Mouse (Mus musculus): ENCODE results near the gene Cyp2ab1.
"Not testable (repeated sequence)": the region's sequence is repeated elsewhere in the genome, so short reads cannot be mapped to it uniquely, and the experiment has no call there.

Gene Cyp2ab1

DNA sequence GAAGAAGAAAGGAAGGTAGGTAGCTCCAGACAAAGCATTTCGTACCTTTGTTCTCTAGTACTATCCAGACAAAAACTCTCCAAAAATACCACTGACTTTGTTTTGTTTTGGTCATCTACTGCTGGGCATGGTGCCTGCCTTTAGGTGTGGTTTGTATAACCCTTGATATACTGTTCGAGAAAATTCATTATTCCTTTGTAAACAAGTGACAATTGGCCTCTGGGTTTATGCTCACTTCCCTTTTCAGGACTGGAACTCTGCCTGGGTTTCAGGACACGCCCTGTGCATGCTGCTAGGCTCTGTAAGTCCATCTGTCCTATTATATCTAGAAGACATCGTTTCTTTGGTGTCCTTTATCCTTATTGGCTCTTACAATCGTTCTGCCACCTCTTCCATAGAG lies at the start of gene Cyp2ab1:
Cyp2ab1 (minus strand) TSS at position 119 of the 400 bp plus-strand sequence.
- DNase-seq, result no peak

DNA sequence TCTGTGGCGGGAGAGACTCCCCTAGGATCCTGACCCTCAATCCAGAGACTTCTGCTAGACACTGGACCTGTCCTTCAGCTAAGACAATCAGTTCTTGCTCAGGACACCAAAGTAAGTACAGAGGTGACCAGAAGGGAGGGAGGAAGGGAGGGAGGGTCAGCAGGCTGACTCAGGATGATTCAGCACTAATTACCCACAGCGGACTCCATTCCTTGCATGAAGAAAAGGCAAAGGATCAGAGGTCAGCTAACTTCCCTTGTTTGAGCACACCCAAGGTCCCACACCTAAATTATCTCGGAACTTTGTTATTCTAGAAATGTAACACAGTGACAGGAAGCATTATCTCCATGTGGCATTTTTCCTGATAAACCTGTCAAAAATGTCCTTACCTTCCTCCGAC lies 46.5 kb upstream of the Cyp2ab1 start:
- no peak for DNase-seq

DNA sequence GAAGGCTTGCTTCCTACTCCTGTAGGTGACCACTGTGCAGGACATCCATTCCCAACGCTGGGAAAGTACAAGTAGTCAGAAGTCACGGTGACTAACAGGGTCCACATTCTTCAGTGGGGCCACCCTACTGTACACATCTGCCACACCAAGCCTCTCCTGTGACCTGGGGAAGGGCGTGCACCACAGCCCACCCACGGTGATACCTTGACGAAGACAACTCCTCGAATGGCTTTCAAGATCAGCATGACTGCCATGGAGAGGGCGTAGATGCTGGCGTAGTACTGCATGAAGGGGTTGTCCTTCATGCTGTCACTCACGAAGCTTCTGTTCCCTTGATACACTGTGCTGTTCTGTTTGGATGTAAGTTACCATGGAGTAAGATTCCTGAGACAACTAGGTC lies 43.0 kb upstream of the Cyp2ab1 start:
- DNase-seq, result no peak

DNA sequence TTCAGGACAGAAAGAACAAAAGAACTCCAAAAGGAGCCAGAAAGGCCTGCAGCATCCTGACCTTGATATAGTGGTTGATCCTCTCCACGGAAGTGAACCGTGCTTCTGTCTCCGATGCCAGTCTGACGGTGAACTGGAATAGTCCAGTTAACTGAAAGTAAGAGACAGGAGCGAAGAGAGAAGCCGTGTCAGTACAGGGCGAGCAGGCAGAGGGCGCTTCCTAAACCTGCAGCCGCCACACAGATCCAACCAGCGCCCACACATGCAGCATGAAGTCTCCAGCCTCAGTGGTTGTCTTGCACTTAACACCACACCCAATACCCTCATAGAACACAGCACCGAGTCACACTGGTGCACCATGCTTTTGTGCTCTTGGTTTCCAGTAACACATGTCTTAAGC lies 36.9 kb upstream of the Cyp2ab1 start:
- no peak for DNase-seq

DNA sequence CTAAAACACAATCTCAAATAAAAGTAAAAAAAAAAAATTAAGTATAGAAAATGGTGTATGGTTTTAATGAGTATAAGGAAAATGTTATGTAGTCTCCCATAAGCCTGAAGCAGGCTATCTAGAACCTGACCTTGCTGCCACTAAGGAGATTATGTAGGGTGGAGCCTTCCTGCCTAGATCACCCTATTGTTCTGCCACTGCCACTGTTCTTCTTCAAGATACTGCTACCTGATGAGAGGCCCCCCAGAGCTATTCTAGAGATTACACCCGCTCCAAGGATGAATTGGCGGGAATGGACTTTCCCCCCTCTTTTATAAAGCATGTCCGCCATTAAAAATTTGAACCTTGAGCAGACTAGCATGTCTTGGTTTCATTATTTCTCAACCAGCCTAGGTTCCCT lies 36.3 kb upstream of the Cyp2ab1 start:
- not testable (repeated sequence) for DNase-seq

DNA sequence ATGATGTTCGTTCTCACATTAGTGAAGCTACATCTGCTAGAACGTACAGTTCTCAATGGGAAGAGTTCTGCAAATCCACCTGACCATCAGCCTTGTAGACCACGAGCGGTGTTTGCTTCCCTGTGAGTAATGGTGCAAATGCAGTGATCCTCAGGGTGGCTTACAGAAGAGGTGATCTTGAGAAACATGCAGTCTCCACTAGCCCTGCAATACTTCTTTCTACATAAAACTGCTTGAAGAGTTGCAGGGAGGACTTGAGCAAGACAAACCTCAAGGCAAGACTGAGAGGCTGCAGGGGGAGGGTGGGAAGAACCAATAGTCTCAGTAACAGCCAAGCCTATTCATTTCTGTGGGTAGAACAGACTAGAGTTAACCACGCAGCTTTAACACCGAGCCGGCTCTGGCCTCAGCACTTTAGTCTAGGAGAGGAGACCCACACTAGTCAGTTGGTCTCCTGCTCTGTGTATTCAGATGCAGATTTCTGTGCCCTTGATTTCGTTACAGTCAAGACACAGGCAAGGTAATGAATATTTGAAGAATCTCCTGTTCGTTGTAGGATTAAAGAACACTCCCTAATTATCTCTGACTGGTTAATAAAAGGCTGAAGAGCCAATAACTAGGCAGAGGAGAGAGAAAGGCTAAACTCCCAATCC lies 34.6 kb upstream of the Cyp2ab1 start:
- no peak for DNase-seq

DNA sequence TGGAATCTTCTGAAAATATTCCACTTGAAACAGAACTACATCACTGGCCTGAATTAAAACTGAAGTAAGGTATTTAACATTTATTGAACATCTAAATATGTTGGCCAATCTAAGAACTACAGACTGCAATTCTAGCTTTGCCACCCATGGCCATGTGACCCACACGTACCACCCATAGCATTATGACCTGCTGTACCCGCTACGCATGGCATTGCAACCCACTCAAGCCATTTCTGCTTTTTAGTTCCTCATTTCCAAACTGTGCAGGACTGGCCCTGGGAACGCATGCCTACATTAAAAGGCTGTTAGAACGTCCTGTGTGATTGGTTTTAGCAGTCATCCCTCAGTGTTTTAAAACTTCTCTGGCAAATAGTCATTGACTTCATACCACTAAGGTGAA lies 32.6 kb upstream of the Cyp2ab1 start:
- no peak for DNase-seq

DNA sequence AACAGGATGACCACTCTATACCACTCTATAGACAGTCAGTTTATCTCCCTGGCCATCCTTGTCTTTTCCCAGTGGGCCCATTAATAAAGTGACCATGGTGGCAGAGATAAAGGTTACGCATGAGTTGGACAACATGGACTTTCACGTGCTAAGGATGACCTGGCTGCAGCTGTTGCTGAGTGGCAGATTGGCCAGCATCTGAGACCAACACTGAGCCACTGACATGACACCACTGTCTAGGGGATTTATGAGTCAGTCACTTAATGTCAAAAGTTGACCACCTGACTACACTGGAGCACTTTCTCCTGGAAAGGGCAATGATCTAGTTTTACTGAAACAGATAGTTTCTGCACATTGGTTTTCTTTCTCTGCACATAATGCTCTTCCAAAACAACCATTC lies 29.6 kb upstream of the Cyp2ab1 start:
- DNase-seq, result no peak

DNA sequence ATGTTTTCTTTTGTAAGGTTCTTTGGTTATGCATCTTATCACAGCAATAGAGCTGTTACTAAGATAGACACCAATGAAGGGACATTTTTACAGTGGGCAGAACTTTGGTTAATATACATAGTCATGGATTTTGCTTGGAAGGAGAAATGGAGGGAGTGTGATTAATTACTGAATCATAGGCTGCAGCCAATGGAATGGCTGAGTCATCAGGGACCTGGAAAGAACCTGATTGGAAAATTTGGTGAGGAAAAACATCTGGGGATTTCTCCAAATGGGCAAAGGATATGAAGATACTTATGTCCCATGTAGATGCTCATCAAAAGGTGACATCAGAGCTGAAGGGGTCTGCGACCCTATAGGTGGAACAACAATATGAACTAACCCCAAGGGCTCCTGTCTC lies 28.8 kb upstream of the Cyp2ab1 start:
- no peak for DNase-seq

DNA sequence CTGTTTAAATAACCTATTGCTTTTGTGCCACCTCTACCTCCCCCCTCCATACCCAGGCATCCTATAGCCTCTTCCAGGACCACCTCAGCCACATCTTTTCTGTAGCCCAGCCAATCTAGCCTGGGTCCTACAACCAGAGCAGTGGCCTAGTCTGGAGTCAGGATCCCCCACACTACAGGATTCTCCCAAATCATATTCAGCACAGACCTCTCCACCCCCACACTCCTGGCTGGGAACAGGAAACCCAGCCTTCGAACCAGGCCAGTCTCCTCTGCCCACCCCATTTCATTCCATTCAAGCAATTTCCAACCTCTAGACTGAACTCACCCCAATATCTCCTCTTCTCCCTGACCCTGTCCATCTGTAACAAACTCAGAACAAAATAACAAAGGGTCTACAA lies 20.3 kb upstream of the Cyp2ab1 start:
- DNase-seq, result no peak

DNA sequence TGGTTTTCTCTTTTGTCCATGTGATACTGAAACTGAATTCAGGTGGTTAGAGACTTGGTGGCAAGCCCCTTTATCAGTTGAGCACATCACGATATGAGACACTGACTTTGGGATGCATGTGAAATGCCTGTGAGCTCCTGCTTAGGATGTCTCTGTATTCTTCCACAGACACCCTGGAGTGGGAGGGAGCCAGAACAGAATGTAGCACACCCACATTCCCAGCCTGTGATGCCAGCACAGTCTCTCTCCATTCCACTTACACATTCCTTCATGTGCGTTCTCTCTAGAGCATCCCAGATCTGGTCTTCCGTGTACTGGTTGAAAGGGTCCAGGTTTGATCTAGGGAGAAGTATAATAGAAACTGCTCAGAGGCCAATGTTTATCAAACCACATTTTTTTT lies 13.4 kb upstream of the Cyp2ab1 start:
- DNase-seq, result no peak

DNA sequence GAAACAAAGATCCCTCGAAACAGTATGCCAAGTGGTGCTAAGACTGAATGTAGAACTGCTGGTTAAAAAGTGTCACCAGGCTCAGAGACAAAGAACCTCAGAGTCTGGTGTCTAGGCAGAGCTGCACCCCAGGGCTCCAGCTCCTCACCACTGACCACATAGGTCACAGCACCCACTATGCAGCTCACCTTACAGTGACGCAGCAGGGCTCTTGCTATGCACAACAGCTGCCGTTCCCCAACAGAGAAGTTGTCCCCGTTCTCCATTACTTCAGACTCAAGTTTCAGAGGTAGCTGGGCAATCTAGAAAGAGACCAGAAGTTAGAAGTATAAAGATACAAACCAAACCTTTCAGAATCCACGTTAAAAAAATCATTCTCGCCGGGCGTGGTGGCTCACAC lies 9.7 kb upstream of the Cyp2ab1 start:
- DNase-seq, result no peak

DNA sequence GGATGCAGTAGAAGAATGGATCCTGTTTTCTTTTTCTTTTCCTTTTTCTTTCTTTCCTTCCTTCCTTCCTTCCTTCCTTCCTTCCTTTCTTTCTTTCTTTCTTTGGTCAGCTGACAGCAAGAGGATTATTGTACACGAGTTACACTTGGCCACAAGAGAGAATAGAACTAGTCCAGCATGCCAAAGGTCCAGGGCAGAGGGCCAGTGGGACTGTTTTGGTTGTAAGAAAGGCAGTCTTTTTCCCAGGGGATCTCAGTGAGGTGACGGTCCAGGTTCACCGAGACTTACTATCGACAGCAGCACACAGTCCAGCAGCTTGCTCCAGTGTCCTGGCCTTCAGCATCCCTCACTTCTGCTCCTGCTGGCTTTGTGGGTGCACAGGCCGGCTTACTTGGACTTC lies 3.1 kb upstream of the Cyp2ab1 start:
- no peak for DNase-seq

DNA sequence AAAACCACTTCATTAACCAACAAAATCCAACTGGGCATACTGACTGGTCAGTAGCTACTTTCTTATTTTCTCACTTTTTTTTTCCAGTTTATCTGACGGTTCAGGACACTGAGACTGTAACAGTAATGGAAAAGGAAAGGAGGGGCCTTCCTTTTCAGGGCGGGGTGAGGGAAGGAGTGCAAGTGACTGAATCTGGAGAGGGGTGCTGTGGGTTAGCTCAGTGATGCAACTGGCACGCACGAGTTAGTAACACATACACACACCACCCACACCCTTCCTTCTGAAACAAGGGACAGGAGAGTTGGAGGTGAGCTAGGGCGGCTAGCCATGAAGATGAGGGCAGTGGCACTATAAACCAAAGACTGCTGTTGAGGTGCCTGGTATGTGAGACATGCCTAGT lies 1.3 kb downstream of the Cyp2ab1 start:
- no peak for DNase-seq

DNA sequence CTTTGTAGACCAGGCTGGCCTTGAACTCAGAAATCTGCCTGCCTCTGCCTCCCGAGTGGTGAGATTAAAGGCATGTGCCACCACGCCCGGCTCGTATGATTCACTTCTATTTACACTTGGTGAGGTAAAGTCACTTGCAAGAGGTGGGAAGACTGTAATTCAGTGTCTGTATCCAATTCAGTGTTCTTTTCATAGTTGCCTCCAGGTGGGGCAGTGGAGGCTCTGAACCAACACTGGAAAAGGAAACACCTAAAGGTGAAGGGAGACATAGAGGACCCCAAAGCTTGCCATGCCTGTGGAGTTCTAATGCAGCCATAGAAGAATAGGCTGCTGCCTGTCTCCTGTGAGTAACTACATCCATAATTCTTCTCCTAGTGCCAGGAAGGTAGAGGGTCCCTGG lies 2.9 kb downstream of the Cyp2ab1 start:
- peak; percentile 19 for DNase-seq

DNA sequence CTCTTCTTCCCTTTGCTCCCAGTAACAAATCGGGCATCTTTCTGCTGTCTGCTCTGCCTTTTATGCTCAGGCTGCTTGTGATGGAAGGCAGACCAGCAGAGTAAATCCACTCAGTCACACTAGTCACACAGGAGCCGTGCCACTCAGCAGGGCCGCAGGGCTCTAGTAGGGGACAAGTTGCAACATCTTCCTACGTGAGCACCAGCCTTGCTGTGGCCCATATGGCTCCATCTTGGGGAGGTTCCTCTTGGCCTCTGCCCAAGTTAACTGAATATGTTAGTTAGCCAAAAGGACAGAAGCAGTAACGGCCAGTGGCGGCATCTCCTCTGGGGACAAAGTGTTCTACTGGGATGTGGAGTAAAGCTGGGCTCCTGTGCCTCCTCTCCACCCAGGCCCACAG lies 8.4 kb downstream of the Cyp2ab1 start:
- DNase-seq, result no peak

DNA sequence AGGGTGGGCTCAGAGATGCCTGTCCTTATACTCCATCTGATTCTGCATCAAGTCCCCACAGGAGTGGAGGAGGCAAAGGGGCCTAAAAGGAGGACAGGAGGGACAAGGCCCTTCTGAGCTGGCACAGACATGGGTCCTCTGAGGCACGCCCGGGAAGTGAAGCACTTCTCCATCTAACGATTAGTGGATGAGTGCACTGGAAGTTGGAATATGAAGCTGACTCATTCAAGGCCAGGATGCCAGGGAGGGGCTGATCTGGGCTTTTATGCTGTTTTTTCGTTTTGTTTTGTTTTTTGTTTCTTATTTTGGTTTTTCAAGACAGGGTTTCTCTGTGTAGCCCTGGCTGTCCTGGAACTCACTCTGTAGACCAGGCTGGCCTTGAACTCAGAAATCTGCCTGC lies 9.9 kb downstream of the Cyp2ab1 start:
- no peak for DNase-seq

DNA sequence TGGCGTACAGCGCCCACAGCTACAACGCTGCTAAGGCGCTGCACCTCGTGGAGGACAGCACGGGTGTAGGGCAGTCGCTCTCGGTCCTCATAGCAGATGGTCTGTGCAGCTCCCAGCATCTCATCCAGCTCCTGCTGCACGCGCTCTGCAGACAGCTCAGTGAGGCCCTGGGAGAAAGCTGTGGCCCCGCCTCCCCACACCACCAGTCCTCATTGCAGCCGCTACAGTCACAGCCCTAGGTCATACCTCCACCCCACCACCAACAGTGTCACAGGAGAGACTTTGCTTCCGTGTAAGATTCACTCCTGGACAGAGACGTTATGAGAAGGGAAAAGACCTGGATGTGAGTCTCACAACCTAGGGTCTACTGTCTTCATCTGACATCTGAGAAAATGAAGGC lies 12.9 kb downstream of the Cyp2ab1 start:
- DNase-seq, result no peak

DNA sequence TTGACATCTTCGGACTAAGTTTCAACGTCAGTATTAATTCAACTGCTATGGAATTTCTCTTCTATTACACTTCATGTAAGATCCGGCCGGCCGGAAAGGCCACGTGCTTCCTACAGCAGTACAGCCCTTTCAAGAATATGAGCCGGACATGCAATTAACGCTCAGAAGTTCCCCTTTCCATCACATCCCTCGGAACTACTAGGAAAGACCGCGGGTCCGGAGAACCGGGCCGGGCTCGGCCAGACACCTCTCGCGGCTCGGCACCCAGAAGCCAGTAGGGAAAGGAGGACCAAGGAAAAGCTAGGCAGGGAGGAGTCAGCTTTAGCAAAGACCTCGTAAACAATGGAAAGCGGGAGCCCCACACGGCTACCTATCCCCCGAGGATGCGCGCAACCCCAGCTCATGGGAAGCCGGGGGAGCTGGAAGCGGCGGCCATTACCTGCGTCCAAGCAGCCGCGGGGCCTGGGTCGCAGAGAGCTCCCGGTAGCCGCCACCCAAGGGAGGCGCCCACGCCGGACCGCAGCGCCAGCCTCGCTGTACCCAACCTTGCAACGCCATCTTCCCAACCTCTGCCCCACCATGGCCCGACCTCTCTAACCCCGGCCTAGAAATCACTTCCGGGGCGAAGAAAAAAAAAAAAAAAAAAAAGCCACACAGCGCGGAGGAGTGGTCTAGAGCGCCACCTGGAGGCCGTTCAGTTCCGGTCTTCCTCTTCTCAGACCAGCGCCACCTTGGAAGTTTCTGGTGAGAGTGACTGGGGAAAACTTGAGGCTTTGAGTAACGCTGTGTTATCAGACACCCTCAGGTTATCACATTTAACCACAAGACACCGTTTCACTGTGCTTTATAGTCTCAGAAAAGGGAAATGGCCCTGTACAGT lies 23.2 kb downstream of the Cyp2ab1 start, which contains the start of gene Parl:
Parl (minus strand) TSS at position 618 of the 880 bp plus-strand sequence.
- peak; percentile 86 for DNase-seq

DNA sequence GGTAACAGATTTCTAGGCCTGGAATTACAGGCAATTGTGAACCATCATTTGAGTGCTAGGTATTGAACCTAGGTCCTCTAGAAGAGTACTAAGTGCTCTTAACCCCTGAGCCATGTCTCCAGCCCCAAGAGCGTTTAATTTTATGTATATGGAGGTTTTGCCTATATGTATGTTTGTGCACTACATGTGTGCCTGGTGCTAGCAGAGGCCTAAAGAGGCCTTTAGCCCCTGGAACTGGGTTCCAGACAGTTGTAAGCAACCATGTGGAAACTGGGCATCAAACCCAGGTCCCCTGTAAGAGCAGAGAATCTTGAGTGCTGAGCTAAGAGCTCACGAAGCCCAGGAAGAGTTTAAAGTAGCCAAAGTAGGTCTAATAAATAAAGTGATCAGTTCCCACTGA lies 25.1 kb downstream of the Cyp2ab1 start:
- DNase-seq, result no peak

DNA sequence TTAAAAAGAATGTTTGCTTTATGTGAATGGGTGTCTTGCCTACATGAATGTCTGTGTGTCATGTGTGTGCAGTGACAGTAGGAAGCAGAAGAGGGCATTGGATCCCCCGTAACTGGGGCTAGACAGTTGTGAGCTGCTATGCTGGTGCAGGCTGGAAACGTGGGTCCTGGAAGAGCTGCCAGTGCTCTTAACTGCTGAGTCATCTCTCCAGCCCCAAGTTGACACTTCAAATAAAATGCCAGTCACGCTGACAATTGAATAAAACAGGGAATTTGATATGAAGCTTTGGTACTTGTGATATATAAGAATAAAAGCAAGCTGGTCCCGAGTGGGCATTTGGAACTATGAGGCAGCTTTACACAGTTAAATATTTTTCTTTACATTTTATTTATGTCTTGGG lies 45.0 kb downstream of the Cyp2ab1 start:
- no peak for DNase-seq

DNA sequence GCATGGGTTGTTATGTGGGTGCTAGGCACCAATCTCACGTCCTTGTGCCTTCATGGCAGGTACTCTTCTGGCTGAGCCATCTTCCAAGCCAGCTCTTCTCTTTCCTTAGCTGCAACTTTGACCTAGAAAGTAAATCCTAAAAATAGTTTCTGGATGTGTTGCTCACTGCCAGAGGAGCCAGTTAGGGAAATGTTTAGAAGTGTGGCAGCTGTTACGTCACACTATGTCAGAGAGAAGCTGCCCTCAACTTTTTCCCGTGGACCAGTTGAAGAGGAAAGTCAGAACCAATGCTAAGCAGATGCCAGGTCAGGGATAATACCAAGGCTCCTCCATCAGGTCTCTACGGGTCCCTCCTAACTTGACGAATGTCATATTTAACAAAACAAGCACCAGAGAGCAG lies 45.8 kb downstream of the Cyp2ab1 start:
- DNase-seq, result no peak

DNA sequence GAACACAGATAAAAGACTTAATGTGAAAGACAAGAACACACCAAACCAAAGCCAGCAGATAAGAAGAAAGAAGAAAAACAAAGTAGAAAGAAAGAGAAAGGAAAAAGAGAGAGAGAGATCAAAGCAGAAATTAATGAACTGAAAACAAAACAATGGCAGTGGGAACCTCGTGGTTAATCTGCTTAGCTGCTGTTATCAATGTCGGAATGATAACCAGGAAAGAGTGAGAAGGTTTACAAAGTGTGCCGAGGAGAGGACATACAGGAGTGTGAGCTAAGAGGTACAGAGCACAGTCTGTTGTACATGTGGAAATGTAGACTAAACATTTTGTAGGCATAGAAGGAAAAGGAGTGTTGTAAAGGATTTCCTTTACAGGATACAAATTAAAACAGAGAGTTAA lies 52.2 kb downstream of the Cyp2ab1 start:
- no peak for DNase-seq

DNA sequence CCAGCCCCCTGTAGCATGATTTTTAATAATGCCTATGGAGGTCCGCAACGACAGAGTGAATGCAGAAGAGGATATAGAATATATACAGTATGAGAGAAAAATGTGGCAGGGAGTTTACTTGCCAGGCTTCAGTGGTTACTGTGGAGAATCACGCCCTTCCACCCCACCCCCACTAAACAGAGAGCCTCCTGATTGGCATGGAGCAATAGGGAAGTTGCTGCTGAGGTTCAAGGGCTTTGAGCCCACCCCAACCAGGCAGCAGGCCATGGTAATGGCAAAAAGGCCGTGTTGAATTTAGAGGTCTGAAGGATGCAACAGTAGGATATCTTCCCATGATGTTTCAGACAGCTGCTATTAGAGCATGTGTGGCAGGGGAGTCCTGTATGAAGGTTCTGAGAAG lies 53.9 kb downstream of the Cyp2ab1 start:
- DNase-seq, result no peak

DNA sequence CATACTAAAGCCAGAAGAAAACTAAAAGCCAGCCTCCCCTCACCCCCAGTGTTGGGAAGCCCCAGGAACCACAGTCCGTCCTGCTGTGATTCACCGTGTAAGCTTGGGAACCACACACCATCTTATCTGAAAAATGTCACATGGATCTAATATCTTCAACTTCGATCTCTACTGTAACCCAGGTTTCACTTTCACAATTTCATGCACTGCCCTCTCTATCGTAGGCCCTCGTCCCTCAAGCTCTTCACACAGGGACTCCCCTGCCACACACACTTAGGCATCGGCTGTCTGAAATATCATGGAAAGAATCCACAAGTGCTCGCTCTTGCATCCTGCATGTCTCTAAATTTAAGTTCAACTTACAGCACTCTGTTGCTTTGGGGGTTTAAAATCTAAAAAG lies 60.1 kb downstream of the Cyp2ab1 start:
- DNase-seq, result no peak

Measured in thymus, postnatal 14 days (tissue).